Mouse (Mus musculus) embryonic facial prominence, embryonic 10.5 days (tissue): ENCODE data around the gene Usp46. TPM values are rescaled to one million over a fixed set of nuclear protein-coding genes. Genes with fewer than 3 reads are reported as not detected.

ENCODE experiments used
- DNase-seq: peaks from one replicate; pipeline ENCODE4 v3.0.0-alpha.2; 2017; ENCODE audit warnings: low spot score
- H3K27ac ChIP-seq: fragments of 300-500 bp; sonication (generic); replicated peaks from 2 replicates; pipeline ENCODE4 v1.5.1; 2016; ENCODE audit warnings: mild to moderate bottlenecking
- H3K27me3 ChIP-seq: fragments of 300-500 bp; sonication (generic); replicated peaks from 2 replicates; pipeline ENCODE4 v1.6.1; 2016; ENCODE audit warnings: low read depth, mild to moderate bottlenecking; ENCODE audit not compliant: poor library complexity, severe bottlenecking
- H3K36me3 ChIP-seq: fragments of 300-500 bp; sonication (generic); replicated peaks from 2 replicates; pipeline ENCODE4 v1.6.1; 2016; ENCODE audit warnings: mild to moderate bottlenecking, moderate library complexity
- H3K4me1 ChIP-seq: fragments of 300-500 bp; sonication (generic); 2 replicates; pipeline ENCODE4 v1.6.1; 2016
- H3K4me3 ChIP-seq: fragments of 300-500 bp; sonication (generic); 2 replicates; pipeline ENCODE4 v1.5.1; 2016; ENCODE audit warnings: mild to moderate bottlenecking, moderate library complexity
- H3K9me3 ChIP-seq: fragments of 300-500 bp; sonication (generic); 2 replicates; pipeline ENCODE4 v1.6.1; 2016; ENCODE audit warnings: mild to moderate bottlenecking
- WGBS: fragments of 180-500 bp; shearing (Covaris S2); methylation state at CpG from one replicate; pipeline ENCODE4 v1.1.7; 2016; 5-methylcytosine and 5-hydroxymethylcytosine counted together
- polyA plus RNA-seq: library from polyadenylated mRNA; unstranded; fragments of >200 nt; fragmentation: Nextera tagmentation; extraction: Ambion mirVana; gene quantifications from 2 replicates; pipeline ENCODE4 v1.2.1, GENCODE M21; 2016

Gene Usp46
- 41.6 and 43.2 TPM in 2 replicates for polyA plus RNA-seq

DNA sequence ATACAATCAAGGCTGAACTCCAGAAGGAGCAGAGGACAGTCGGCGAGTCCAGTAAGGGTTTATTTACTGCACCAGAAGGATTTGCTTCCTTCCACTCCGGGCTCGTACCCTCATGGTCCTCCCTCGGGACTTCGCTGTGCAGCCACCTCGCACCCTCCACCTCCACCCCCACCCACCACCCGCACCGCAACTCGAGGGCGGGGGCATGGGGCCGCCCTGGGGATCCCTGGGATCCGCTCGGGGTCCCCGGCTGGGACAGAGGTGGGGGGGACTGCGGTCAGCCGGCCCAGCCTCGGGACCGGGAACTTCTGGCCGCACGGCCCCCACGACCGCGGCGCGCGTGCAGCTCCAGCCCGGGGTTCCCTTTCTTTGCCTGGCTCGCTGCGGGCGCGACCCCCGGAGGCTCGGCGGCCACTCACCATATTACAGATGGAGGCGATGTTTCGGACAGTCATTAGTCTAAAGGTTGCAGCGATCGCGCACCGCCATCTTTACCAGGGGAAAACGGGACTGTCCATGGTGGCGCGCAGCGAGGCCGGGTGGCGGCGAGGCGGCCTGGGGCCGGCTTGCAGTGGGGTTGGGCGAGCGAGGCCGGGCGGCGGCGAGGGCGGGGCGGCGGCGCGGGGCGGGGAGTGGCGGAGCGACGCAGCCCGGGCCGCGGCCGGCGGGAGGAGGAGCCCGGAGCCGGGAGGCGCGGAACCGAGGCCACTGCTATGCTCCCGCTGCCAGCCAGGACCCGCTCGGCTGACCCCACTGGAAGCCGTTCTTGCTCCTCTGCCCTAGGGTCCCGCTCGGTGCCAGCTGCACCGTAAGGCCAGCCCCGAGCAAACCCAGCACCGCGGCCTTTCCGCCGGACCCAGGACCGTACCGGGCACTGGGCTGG, at the start of gene Usp46:
Gene Usp46 (minus strand): TSS at position 601 of the 883 bp plus-strand sequence.
- Histone ChIP-seq H3K27me3 (no peaks in the 10 kb centered on the region), H3K4me1 (peaks cover 53% of the 10 kb centered on the region), H3K4me3 (peak within 1 kb of the TSS; percentile 85), H3K36me3 (no peaks in the 10 kb centered on the region), H3K27ac (peak within 1 kb of the TSS; percentile 97), H3K9me3 (no peaks in the 10 kb centered on the region)
- WGBS, result under 1% methylated on average over 86 of the region's 89 CpGs
- peak; percentile 90 for DNase-seq

- WGBS, result 87% methylated on average over 7 of the region's 7 CpGs
- H3K36me3 ChIP-seq, result no peaks in the 10 kb centered on the region
- H3K4me1 ChIP-seq, result 0 out of 2 replicates have a peak, but pooled peaks cover 4% of the 10 kb centered on the region
- no peaks in the 10 kb centered on the region for H3K27me3 ChIP-seq
- H3K27ac ChIP-seq, result no peak overlapping the region
- H3K4me3 ChIP-seq, result no peak overlapping the region
- no peak for DNase-seq
- H3K9me3 ChIP-seq, result no peaks in the 10 kb centered on the region
Observed at GRCm38 (mm10) chr5:74113961-74114689, 45.9 kb upstream of the Usp46 start.

GRCm38 (mm10) chr5:74105445-74105844, 37.2 kb upstream of the Usp46 start:
- H3K27me3 ChIP-seq, result no peaks in the 10 kb centered on the region
- H3K4me3 ChIP-seq, result no peak overlapping the region
- H3K4me1 ChIP-seq, result peaks cover 3% of the 10 kb centered on the region; the same call in 1 of the 2 replicates
- 73% methylated on average over 7 of the region's 7 CpGs for WGBS
- H3K27ac ChIP-seq, result 0 out of 2 replicates have a peak overlapping the region, but pooled peaks have one; percentile 15
- H3K9me3 ChIP-seq, result no peaks in the 10 kb centered on the region
- H3K36me3 ChIP-seq, result no peaks in the 10 kb centered on the region
- DNase-seq, result no peak

DNA sequence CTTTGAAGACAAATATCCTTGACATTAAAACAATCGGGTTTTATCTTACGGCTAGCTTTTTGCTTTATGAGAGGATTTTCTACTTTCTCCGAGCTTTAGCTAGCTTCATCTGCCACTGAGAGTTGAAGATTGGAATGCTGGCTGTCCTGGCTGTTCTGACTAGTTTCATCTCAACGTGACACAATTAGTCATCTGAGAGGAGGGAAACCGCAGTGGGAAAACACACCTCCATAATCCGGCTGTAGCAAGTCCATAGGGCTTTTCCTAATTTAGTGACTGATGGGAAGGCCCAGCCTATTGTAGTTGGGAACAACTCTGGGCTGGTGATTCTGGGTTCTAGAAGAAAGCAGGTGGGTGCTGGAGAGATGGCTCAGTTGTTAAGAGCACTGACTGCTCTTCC, 33.5 kb upstream of the Usp46 start:
- Histone ChIP-seq H3K27me3 (no peaks in the 10 kb centered on the region), H3K36me3 (peaks cover 19% of the 10 kb centered on the region), H3K4me3 (no peak overlapping the region), H3K27ac (no peak overlapping the region), H3K4me1 (peaks cover 8% of the 10 kb centered on the region; the same call in 1 of the 2 replicates), H3K9me3 (no peaks in the 10 kb centered on the region)
- no peak for DNase-seq
- WGBS, result 84% methylated on average over 6 of the region's 6 CpGs

DNA sequence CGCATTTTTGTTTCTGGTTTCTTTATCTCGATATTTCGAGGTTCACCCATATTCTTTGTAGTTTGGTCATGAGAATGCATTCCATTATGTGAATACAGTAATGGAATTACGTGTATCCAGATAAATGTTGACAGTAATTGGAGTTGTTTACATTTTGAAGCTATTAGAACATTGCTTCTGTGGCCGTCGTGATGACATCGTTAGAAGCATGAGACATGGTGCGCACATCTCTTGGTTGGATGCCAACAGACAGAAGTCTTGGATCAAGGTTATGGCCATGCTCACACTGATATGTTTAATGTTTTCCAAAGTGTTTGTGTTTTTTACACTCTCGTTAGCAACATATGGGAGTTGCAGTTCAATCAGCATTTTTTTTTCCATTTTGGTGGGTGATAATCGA, 30.8 kb upstream of the Usp46 start:
- no peak for DNase-seq
- H3K27ac ChIP-seq, result no peak overlapping the region
- peaks cover 46% of the 10 kb centered on the region for H3K36me3 ChIP-seq
- peaks cover 18% of the 10 kb centered on the region for H3K4me1 ChIP-seq
- 93% methylated on average over 10 of the region's 10 CpGs for WGBS
- no peaks in the 10 kb centered on the region for H3K27me3 ChIP-seq
- H3K4me3 ChIP-seq, result no peak overlapping the region
- H3K9me3 ChIP-seq, result no peaks in the 10 kb centered on the region

- WGBS, result 85% methylated on average over 10 of the region's 10 CpGs
- Histone ChIP-seq H3K9me3 (no peaks in the 10 kb centered on the region), H3K27ac (no peak overlapping the region), H3K4me1 (peaks cover 21% of the 10 kb centered on the region), H3K36me3 (peaks cover 50% of the 10 kb centered on the region), H3K27me3 (no peaks in the 10 kb centered on the region), H3K4me3 (no peak overlapping the region)
- DNase-seq, result no peak
Observed at GRCm38 (mm10) chr5:74097854-74098220, 29.6 kb upstream of the Usp46 start.

GRCm38 (mm10) chr5:74097116-74097853, 29.1 kb upstream of the Usp46 start:
- no peak for DNase-seq
- H3K27ac ChIP-seq, result no peak overlapping the region
- WGBS, result 93% methylated on average over 11 of the region's 11 CpGs

DNA sequence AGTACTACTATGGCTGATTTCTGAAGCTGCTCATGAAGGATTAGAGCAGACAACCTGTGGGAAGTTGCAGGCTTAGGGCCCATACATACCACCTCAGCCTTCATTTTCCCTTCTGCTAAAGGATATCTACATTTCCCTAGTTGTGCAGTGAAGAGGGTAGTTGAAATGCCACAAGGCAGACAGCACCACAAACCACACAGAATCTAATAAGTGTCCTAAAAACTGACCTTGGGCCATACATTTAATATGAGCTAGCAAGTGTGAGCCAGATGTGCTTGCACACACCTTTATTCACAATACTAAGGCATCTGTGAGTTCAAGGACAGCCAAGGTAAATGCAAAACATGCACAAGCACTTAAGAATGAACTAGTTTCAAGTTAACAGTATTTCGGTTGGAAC, 27.8 kb upstream of the Usp46 start:
- no peaks in the 10 kb centered on the region for H3K9me3 ChIP-seq
- H3K4me3 ChIP-seq, result no peak overlapping the region
- H3K36me3 ChIP-seq, result peaks cover 50% of the 10 kb centered on the region
- 92% methylated on average over 1 of the region's 1 CpGs for WGBS
- no peak for DNase-seq
- H3K27me3 ChIP-seq, result no peaks in the 10 kb centered on the region
- peaks cover 25% of the 10 kb centered on the region for H3K4me1 ChIP-seq
- H3K27ac ChIP-seq, result no peak overlapping the region

More at GRCm38 (mm10) chr5:74097116-74097853, 29.1 kb upstream of the Usp46 start:
- Histone ChIP-seq H3K4me1 (peaks cover 25% of the 10 kb centered on the region), H3K36me3 (peaks cover 50% of the 10 kb centered on the region), H3K9me3 (no peaks in the 10 kb centered on the region), H3K4me3 (no peak overlapping the region), H3K27me3 (no peaks in the 10 kb centered on the region)

DNA sequence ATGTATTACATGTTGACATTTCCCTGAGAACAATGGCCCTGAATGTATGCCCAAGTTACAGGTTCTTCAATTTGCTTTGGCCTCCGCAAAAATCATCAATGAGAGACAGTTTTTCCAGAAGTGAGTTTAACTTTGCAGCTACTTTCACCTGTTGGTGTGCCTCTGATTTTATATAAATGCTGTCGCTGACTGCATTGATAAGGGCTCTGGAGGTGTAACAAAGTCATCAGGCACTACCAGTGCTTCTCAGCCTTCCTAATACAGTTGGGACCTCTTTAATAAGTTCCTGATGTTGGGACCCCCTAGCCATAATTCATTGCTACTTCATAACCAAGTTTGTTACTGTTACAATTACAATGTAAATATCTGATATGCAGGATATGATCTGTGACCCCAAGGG, 27.4 kb upstream of the Usp46 start:
- peaks cover 25% of the 10 kb centered on the region for H3K4me1 ChIP-seq
- no peaks in the 10 kb centered on the region for H3K27me3 ChIP-seq
- no peaks in the 10 kb centered on the region for H3K9me3 ChIP-seq
- no peak overlapping the region for H3K4me3 ChIP-seq
- no peak for DNase-seq
- H3K27ac ChIP-seq, result no peak overlapping the region
- H3K36me3 ChIP-seq, result peaks cover 50% of the 10 kb centered on the region
- 88% methylated on average over 2 of the region's 2 CpGs for WGBS

DNA sequence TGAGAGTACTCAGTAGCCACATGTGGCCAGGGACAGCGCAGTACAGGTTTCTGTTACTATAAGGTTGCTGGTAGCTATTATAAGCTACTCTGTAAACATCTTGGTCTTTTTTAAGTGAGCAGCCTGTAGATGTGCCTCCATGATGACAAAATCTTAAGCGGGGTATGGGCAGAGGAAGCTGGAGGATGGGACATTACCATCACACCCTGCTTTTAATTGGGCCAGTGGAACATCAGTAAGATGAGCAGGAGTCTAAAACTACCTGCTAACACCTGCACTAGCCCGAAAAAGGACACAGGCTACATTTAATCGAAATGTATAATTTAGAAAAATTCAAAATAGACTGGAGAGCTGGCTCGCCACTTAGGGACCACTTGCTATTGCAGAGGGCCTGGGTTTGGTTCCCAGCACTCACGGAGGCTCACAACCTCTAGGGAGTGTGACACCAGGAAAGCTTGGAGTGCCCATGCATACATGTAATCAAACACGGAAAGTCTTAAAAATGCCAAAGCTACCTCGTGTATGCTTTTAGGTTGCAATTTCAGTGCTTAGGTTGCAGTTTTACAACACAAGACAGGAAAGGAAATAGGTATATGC, 26.7 kb upstream of the Usp46 start:
- peaks cover 25% of the 10 kb centered on the region for H3K4me1 ChIP-seq
- 85% methylated on average over 8 of the region's 8 CpGs for WGBS
- H3K36me3 ChIP-seq, result peaks cover 50% of the 10 kb centered on the region
- H3K9me3 ChIP-seq, result no peaks in the 10 kb centered on the region
- no peaks in the 10 kb centered on the region for H3K27me3 ChIP-seq
- H3K4me3 ChIP-seq, result peak overlapping the region; percentile 68
- no peak overlapping the region for H3K27ac ChIP-seq
- no peak for DNase-seq

DNA sequence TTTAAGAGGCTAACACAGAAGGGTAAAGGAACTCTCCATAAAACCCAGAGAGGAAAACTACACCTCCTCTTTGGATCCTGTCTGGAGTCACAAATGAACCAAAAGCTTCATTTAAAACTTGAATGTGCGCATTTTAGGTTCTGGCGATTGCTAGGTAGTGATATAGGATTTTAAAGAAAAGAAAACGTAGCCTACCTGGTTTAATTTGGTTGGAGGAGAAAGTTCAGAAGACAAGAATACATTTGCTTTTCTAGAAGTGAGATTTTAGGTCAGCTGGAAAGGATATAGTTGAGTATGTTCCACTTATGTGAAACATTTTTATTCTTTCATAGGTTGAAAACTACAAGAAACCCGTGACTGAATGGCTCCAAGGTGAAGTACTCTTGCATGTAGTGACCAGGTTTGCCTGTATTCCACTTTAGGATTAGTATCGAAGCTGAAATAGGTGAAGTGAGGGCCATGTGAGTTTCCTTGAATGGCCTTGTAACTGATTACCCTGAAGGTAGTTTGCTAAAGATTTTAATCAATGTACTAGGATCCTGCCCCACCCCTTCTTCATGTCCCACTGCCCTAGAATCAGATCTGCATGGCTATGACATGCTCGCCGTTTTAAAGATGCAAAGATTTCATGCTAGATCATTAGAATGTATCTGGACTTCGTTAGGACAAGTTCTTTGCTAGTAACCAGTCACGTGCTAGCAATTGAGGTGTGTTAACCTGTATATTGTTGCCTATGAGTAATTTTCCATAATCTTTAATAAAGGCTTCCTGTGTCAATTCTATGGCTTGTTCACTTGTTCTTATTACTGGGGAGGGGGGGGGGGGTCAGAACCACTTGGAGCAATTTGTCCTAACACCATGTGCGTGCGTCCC, 25.6 kb upstream of the Usp46 start:
- Histone ChIP-seq H3K27me3 (no peaks in the 10 kb centered on the region), H3K9me3 (no peaks in the 10 kb centered on the region), H3K4me1 (peaks cover 25% of the 10 kb centered on the region), H3K4me3 (peak overlapping the region; percentile 68), H3K36me3 (peaks cover 50% of the 10 kb centered on the region), H3K27ac (peak overlapping the region; percentile 96)
- DNase-seq, result no peak
- WGBS, result 25% methylated on average over 11 of the region's 11 CpGs
